Mouse (Mus musculus) C2C12 (cell line): ENCODE results near the gene Lgi1. TPM values are rescaled to one million over a fixed set of nuclear protein-coding genes. Genes with fewer than 3 reads are reported as not detected.

Source experiments
- H3K27me3 ChIP-seq: one replicate; pipeline ENCODE4 v1.6.1; 2011; ENCODE audit not compliant: control insufficient read depth, insufficient read depth, insufficient read length
- H3K36me3 ChIP-seq: one replicate; pipeline ENCODE4 v1.6.1; 2011; ENCODE audit not compliant: control insufficient read depth, insufficient read depth
- H3K4me3 ChIP-seq: one replicate; pipeline ENCODE4 v1.5.1; 2011; ENCODE audit warnings: mild to moderate bottlenecking, control low read depth; ENCODE audit not compliant: poor library complexity, insufficient read depth, severe bottlenecking
- H3K79me2 ChIP-seq: one replicate; pipeline ENCODE4 v1.6.1; 2011; ENCODE audit not compliant: control insufficient read depth, insufficient read depth
- H3K79me3 ChIP-seq: one replicate; pipeline ENCODE4 v1.6.1; 2011; ENCODE audit warnings: low read depth, control low read depth
- H3ac ChIP-seq: one replicate; pipeline ENCODE3; 2011; ENCODE audit warnings: low read depth; ENCODE audit not compliant: control insufficient read depth, insufficient read length
- CEBPB ChIP-seq: IDR thresholded peaks from one replicate; pipeline ENCODE4 v1.6.1; 2011; ENCODE audit warnings: low read depth, mild to moderate bottlenecking, control low read depth, moderate library complexity
- CTCF ChIP-seq: IDR thresholded peaks from one replicate; pipeline ENCODE4 v1.5.1; 2011; ENCODE audit not compliant: control insufficient read depth, insufficient read depth, insufficient read length
- FOSL1 ChIP-seq: IDR thresholded peaks from one replicate; pipeline ENCODE4 v1.8.0; 2011; ENCODE audit warnings: mild to moderate bottlenecking, low read length; ENCODE audit not compliant: poor library complexity, insufficient read depth, severe bottlenecking
- MAX ChIP-seq: IDR thresholded peaks from one replicate; pipeline ENCODE4 v1.6.1; 2011; ENCODE audit warnings: mild to moderate bottlenecking, control low read depth
- MYOD1 ChIP-seq: IDR thresholded peaks from one replicate; pipeline ENCODE4 v1.6.1; 2011; ENCODE audit warnings: low read depth; ENCODE audit not compliant: control insufficient read depth, insufficient read length
- MYOG ChIP-seq: IDR thresholded peaks from one replicate; pipeline ENCODE4 v1.6.1; 2011; ENCODE audit not compliant: control insufficient read depth, insufficient read length; ENCODE audit errors: extremely low read depth
- USF1 ChIP-seq: IDR thresholded peaks from one replicate; pipeline ENCODE4 v1.6.1; 2011; ENCODE audit warnings: low read depth, mild to moderate bottlenecking, control low read depth, moderate library complexity
- polyA plus RNA-seq: library from polyadenylated mRNA; unstranded; fragments of >200 nt; fragmentation: generic; extraction: Trizol; gene quantifications from one replicate; pipeline ENCODE4 v1.2.1, GENCODE M21; 2012; ENCODE audit warnings: missing spikeins

The Lgi1 gene
- polyA plus RNA-seq, 1 experiment: not detected

GRCm38 (mm10) chr19:38357956-38358623 is 93.8 kb downstream of the Lgi1 start:
- Histone ChIP-seq H3K79me3 (no peaks in the 10 kb centered on the region), H3K4me3 (no peak overlapping the region), H3K79me2 (no peaks in the 10 kb centered on the region), H3K36me3 (no peaks in the 10 kb centered on the region), H3ac (no peak overlapping the region), H3K27me3 (no peaks in the 10 kb centered on the region)
- TF ChIP-seq MYOG (no peak), MYOD1 (no peak), CEBPB (no peak), USF1 (no peak), CTCF (no peak), FOSL1 (no peak)

DNA sequence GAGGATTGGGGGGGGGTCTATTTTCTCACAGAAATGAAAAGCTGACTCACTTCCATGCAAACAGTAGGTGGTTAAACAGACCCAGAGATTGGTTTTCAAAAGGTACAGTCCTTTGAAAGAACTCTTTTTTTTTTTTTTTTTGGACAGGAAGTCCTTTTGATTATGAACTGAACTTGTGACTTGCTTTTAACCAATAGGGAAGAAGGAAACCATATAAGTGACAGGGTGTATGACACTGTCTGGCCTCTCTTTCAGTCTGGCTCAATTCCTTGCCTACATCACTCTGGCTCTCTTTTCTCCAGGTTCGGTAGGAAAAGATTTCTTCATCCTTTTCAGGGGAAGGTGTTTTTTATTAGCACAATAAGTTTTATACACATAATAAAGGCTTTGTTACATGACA is 95.0 kb downstream of the Lgi1 start:
- no peak overlapping the region for H3K4me3 ChIP-seq
- TF ChIP-seq CEBPB (no peak), USF1 (no peak), CTCF (no peak), MYOG (no peak), FOSL1 (no peak), MYOD1 (no peak), MAX (no peak)
- no peak overlapping the region for H3ac ChIP-seq
- H3K36me3 ChIP-seq: no peaks in the 10 kb centered on the region
- no peaks in the 10 kb centered on the region for H3K79me3 ChIP-seq
- H3K79me2 ChIP-seq: no peaks in the 10 kb centered on the region
- no peaks in the 10 kb centered on the region for H3K27me3 ChIP-seq

Other genes with a start within 250 kb of the Lgi1 start
- gene Myof, start 221.0 kb upstream of the Lgi1 start, polyA plus RNA-seq: 125 TPM
- 11.7 TPM for gene Cep55, start 209.5 kb upstream of the Lgi1 start, polyA plus RNA-seq
- not detected for gene Ffar4, start 167.5 kb upstream of the Lgi1 start, polyA plus RNA-seq
- 0.35 TPM for gene Rbp4, start 139.3 kb upstream of the Lgi1 start, polyA plus RNA-seq
- gene Pde6c, start 131.8 kb upstream of the Lgi1 start, polyA plus RNA-seq: not detected
- 4.6 TPM for gene Fra10ac1, start 40.4 kb upstream of the Lgi1 start, polyA plus RNA-seq
- 0.18 TPM for gene Slc35g1, start 131.4 kb downstream of the Lgi1 start, polyA plus RNA-seq
- not detected for gene Plce1, start 216.6 kb downstream of the Lgi1 start, polyA plus RNA-seq